Mouse (Mus musculus): ENCODE results near the gene Ppia.
A peak's percentile ranks its signal among the peaks of the same experiment; 100 is the strongest.
"Not testable (repeated sequence)": the region's sequence is repeated elsewhere in the genome, so short reads cannot be mapped to it uniquely, and the experiment has no call there.

Gene Ppia

GRCm38 (mm10) chr11:6404699-6405566 is 10.3 kb upstream of the Ppia start:
- no peak for DNase-seq (ENCODE audit: low spot score)

GRCm38 (mm10) chr11:6405591-6406081 is 9.6 kb upstream of the Ppia start:
- no peak for DNase-seq (ENCODE audit: low spot score)

- no peak for DNase-seq (ENCODE audit: low spot score)
Measured at GRCm38 (mm10) chr11:6406251-6407161, 8.7 kb upstream of the Ppia start.

- no peak for DNase-seq (ENCODE audit: low spot score)
Measured at GRCm38 (mm10) chr11:6407162-6407621, 8.1 kb upstream of the Ppia start.

GRCm38 (mm10) chr11:6410050-6410602 is 5.1 kb upstream of the Ppia start:
- DNase-seq (ENCODE audit: low spot score) = peak; percentile 37

- not testable (repeated sequence) for DNase-seq (ENCODE audit: low spot score)
Measured at GRCm38 (mm10) chr11:6410755-6411154, 4.5 kb upstream of the Ppia start.

- peak; percentile 61 for DNase-seq (ENCODE audit: low spot score)
Measured at GRCm38 (mm10) chr11:6411684-6412083, 3.6 kb upstream of the Ppia start.

- DNase-seq (ENCODE audit: low spot score) = no peak
Measured at GRCm38 (mm10) chr11:6413264-6413663, 2.0 kb upstream of the Ppia start.

- DNase-seq (ENCODE audit: low spot score) = peak; percentile 98
Measured at GRCm38 (mm10) chr11:6415551-6416404, 535 bp downstream of the Ppia start.

- DNase-seq (ENCODE audit: low spot score) = peak; percentile 85
Measured at GRCm38 (mm10) chr11:6416405-6417034, 1.3 kb downstream of the Ppia start.

- no peak for DNase-seq (ENCODE audit: low spot score)
Measured at GRCm38 (mm10) chr11:6417069-6417468, 1.8 kb downstream of the Ppia start.

GRCm38 (mm10) chr11:6417490-6417889 is 2.2 kb downstream of the Ppia start:
- DNase-seq (ENCODE audit: low spot score) = no peak

- DNase-seq (ENCODE audit: low spot score) = no peak
Measured at GRCm38 (mm10) chr11:6418751-6419150, 3.5 kb downstream of the Ppia start.

GRCm38 (mm10) chr11:6419156-6419555 is 3.9 kb downstream of the Ppia start:
- not testable (repeated sequence) for DNase-seq (ENCODE audit: low spot score)

- no peak for DNase-seq (ENCODE audit: low spot score)
Measured at GRCm38 (mm10) chr11:6420283-6420703, 5.0 kb downstream of the Ppia start.

- DNase-seq (ENCODE audit: low spot score) = no peak
Measured at GRCm38 (mm10) chr11:6420722-6421350, 5.6 kb downstream of the Ppia start.

- no peak for DNase-seq (ENCODE audit: low spot score)
Measured at GRCm38 (mm10) chr11:6430186-6430585, 14.9 kb downstream of the Ppia start.

GRCm38 (mm10) chr11:6436442-6436841 is 21.2 kb downstream of the Ppia start:
- peak; percentile 67 for DNase-seq (ENCODE audit: low spot score)

- no peak for DNase-seq (ENCODE audit: low spot score)
Measured at GRCm38 (mm10) chr11:6437667-6438066, 22.4 kb downstream of the Ppia start.

GRCm38 (mm10) chr11:6440171-6440570 is 24.9 kb downstream of the Ppia start:
- DNase-seq (ENCODE audit: low spot score) = no peak

Measured in T-cell, adult 2 months (primary cell).